ENCODE assay signal across 23 mouse cellular contexts in genomic region chr9:15170911-15171310, GRCm38 (mm10). TPM values are rescaled to one million over a fixed set of nuclear protein-coding genes. Genes with fewer than 3 reads are reported as not detected.
A peak's percentile ranks its signal among the peaks of the same experiment; 100 is the strongest.
DNase-seq lines count a peak whose midpoint lies in the region; ATAC-seq and TF ChIP-seq lines count a peak whose summit lies in the region.
"Had no signal": no experiment of that assay in that cellular context is flagged by ENCODE, and none has a peak within 500 bp of the region (broad histone marks: within the 10 kb centered on the region; RNA-seq: fewer than 3 reads in every experiment).

No protein-coding gene starts in this region.

- H3K4me1 ChIP-seq in heart, postnatal 0 days (ENCODE audit: control insufficient read depth, insufficient read depth), result no peaks in the 10 kb centered on the region
- no peaks in the 10 kb centered on the region for H3K4me1 ChIP-seq in heart, embryonic 11.5 days (ENCODE audit: control insufficient read depth, insufficient read depth, low read length)
- H3K4me1 ChIP-seq: forebrain, embryonic 12.5 days; hindbrain, embryonic 15.5 days; midbrain, embryonic 12.5 days; neural tube, embryonic 12.5 days had no signal

- TF ChIP-seq EP300 in heart, postnatal 0 days (IDR thresholded peaks at IDR 0.05; ENCODE audit: low read depth), result no peak

- ATAC-seq in heart, postnatal 0 days (ENCODE audit: insufficient read depth, low read depth), result no peak
- no peak for ATAC-seq in heart, embryonic 11.5 days (replicated peaks; ENCODE audit: insufficient number of reproducible peaks, low FRiP score, low TSS enrichment)
- ATAC-seq: intestine, postnatal 0 days; liver, postnatal 0 days had no signal

- intact Hi-C loops in left cerebral cortex, postnatal 4 days (cut with DNase I), result no loop called here

- 33% methylated on average over 3 of the region's 3 CpGs for WGBS in heart, postnatal 0 days
- WGBS in heart, embryonic 11.5 days (ENCODE audit: insufficient replicate concordance), result 27% methylated on average over 3 of the region's 3 CpGs

- no peak overlapping the region for H3K9ac ChIP-seq in heart, postnatal 0 days (replicated peaks; ENCODE audit: low read depth, low read length)
- H3K9ac ChIP-seq in heart, embryonic 11.5 days (ENCODE audit: low read depth, low read length), result no peak overlapping the region
- H3K9ac ChIP-seq: forebrain, embryonic 12.5 days; hindbrain, embryonic 15.5 days; liver, postnatal 0 days; midbrain, embryonic 12.5 days; neural tube, embryonic 12.5 days had no signal

- H3K27me3 ChIP-seq in heart, postnatal 0 days (ENCODE audit: control insufficient read depth, insufficient read depth, low read length), result no peaks in the 10 kb centered on the region
- no peaks in the 10 kb centered on the region for H3K27me3 ChIP-seq in heart, embryonic 11.5 days (ENCODE audit: control insufficient read depth, insufficient read depth, low read length)
- H3K27me3 ChIP-seq: forebrain, embryonic 12.5 days; hindbrain, embryonic 15.5 days; midbrain, embryonic 12.5 days; neural tube, embryonic 12.5 days had no signal

- TF ChIP-seq CTCF in heart, postnatal 0 days (IDR thresholded peaks at IDR 0.05; ENCODE audit: low read depth), result no peak

- H3K4me3 ChIP-seq in heart, postnatal 0 days (ENCODE audit: low read depth, low read length), result no peak overlapping the region
- no peak overlapping the region for H3K4me3 ChIP-seq in heart, embryonic 11.5 days (ENCODE audit: low read depth, low read length)
- H3K4me3 ChIP-seq: forebrain, embryonic 12.5 days; gastrocnemius, adult 2 months; hindbrain, embryonic 15.5 days; midbrain, embryonic 12.5 days; neural tube, embryonic 12.5 days had no signal

- no peak overlapping the region for H3K27ac ChIP-seq in heart, postnatal 0 days (ENCODE audit: low read depth)
- no peak overlapping the region for H3K27ac ChIP-seq in heart, embryonic 11.5 days (ENCODE audit: low read depth, low read length)
- H3K27ac ChIP-seq: forebrain, embryonic 12.5 days; gastrocnemius, adult 2 months; hindbrain, embryonic 15.5 days; midbrain, embryonic 12.5 days; neural tube, embryonic 12.5 days; stomach, postnatal 0 days had no signal

- H3K36me3 ChIP-seq in heart, postnatal 0 days (replicated peaks; ENCODE audit: control insufficient read depth, insufficient read depth, low read length), result no peaks in the 10 kb centered on the region
- no peaks in the 10 kb centered on the region for H3K36me3 ChIP-seq in heart, embryonic 11.5 days (ENCODE audit: control insufficient read depth, insufficient read depth, low read length)
- H3K36me3 ChIP-seq: forebrain, embryonic 12.5 days; hindbrain, embryonic 15.5 days; midbrain, embryonic 12.5 days; neural tube, embryonic 12.5 days had no signal

- no peak overlapping the region for H3K4me2 ChIP-seq in heart, postnatal 0 days (ENCODE audit: low read depth, low read length)
- H3K4me2 ChIP-seq in heart, embryonic 11.5 days, result no peak overlapping the region
- H3K4me2 ChIP-seq: forebrain, embryonic 12.5 days; hindbrain, embryonic 15.5 days; midbrain, embryonic 12.5 days; neural tube, embryonic 12.5 days had no signal

- DNase-seq in heart, postnatal 0 days (ENCODE audit: low spot score), result peak; percentile 33
- DNase-seq in kidney, postnatal 14 days, result peak; percentile 21
- DNase-seq in kidney, adult 11 months, result no peak
- DNase-seq in ES-CJ7 (ENCODE audit: low read depth, low spot score) (peak; percentile 62), ZHBTc4 (ENCODE audit: low read depth, low spot score) (peak; percentile 79)
- no peak for DNase-seq in left cerebral cortex, postnatal 4 days
- DNase-seq: cerebellum, adult 18-20 months; cerebellum, postnatal 25 days; embryo, embryonic 11 days; gastrocnemius, adult 2 months; liver, postnatal 0 days; right cerebral cortex, adult 18-20 months had no signal

- no peaks in the 10 kb centered on the region for H3K9me3 ChIP-seq in heart, postnatal 0 days (replicated peaks; ENCODE audit: control insufficient read depth, low read length)
- no peaks in the 10 kb centered on the region for H3K9me3 ChIP-seq in heart, embryonic 11.5 days (replicated peaks; ENCODE audit: control insufficient read depth, low read length)
- H3K9me3 ChIP-seq: forebrain, embryonic 12.5 days; hindbrain, embryonic 15.5 days; midbrain, embryonic 12.5 days; neural tube, embryonic 12.5 days had no signal

RNA-seq across cellular contexts. Expression of gene Hephl1, which starts 59.0 kb away (rescaled TPM):
- total RNA-seq in heart, postnatal 0 days (2014; rRNA removed; ENCODE audit: low replicate concordance), result not detected in 2 replicates
- 0.03 TPM in 1 of 2 replicates, not detected in the other for polyA plus RNA-seq in heart, postnatal 0 days (2015; fragmentation: Nextera tagmentation; extraction: Ambion mirVana)
- polyA plus RNA-seq in heart, embryonic 11.5 days (2014; fragmentation: Nextera tagmentation; extraction: Ambion mirVana), result not detected in 2 replicates
- total RNA-seq in left cerebral cortex, postnatal 4 days (2021), result under 1 TPM in 1 of 2 experiments, not detected in 1; 0.06 TPM
- total RNA-seq: layer of hippocampus, adult 8-10 months; left cerebral cortex, postnatal 25 days; liver, adult 2 months; megakaryocyte progenitor cell, adult 5-6 weeks had no signal
- polyA plus RNA-seq: forebrain, embryonic 12.5 days; hindbrain, embryonic 15.5 days; intestine, postnatal 0 days; liver, adult 2 months; liver, postnatal 0 days; midbrain, embryonic 12.5 days; neural tube, embryonic 12.5 days; stomach, postnatal 0 days had no signal

Comparison
In these comparisons a context has a peak if more than half of its experiments do, and no peak if none do; other contexts are left out.
1. DNase-seq: peak in heart, postnatal 0 days (single experiment), kidney, postnatal 14 days (single experiment), ES-CJ7 (single experiment) and ZHBTc4 (single experiment); none in kidney, adult 11 months (single experiment) and left cerebral cortex, postnatal 4 days (single experiment).